Mouse (Mus musculus) gastrocnemius, postnatal 25 days (tissue): Measurements from ENCODE around the gene Krtap4-7. TPM values are rescaled to one million over a fixed set of nuclear protein-coding genes. Genes with fewer than 3 reads are reported as not detected.
"Not testable (repeated sequence)": the region's sequence is repeated elsewhere in the genome, so short reads cannot be mapped to it uniquely, and the experiment has no call there.

Experiments used
- DNase-seq: peaks from one replicate; pipeline ENCODE4 v3.0.0; 2022
- total RNA-seq, 2 experiments: library from RNA; stranded (reverse); gene quantifications; 1 replicate in 1 of 2; 2 replicates in 1 of 2; pipeline ENCODE4 v1.2.3; 2021

The Krtap4-7 gene
- total RNA-seq, 2 experiments from 2014 or later: not detected

- DNase-seq: not testable (repeated sequence)
Measured at GRCm38 (mm10) chr11:99597742-99598141, 46.1 kb downstream of the Krtap4-7 start, which contains the start of gene Krtap9-3. Krtap9-3 (minus strand) TSS chr11:99598105.

Other genes with a start within 250 kb of the Krtap4-7 start
- gene Krt12, start 221.8 kb downstream of the Krtap4-7 start, total RNA-seq: not detected
- not detected for gene Krt20, start 205.9 kb downstream of the Krtap4-7 start, total RNA-seq
- gene Krt23, start 151.0 kb downstream of the Krtap4-7 start, total RNA-seq: not detected
- gene Krt39, start 122.8 kb downstream of the Krtap4-7 start, total RNA-seq: not detected
- not detected for gene Krt40, start 100.9 kb downstream of the Krtap4-7 start, total RNA-seq
- gene Krtap3-3, start 93.2 kb downstream of the Krtap4-7 start, total RNA-seq: not detected
- gene Krtap3-2, start 87.2 kb downstream of the Krtap4-7 start, total RNA-seq: not detected
- not detected for gene Gm11939, start 84.6 kb downstream of the Krtap4-7 start, total RNA-seq
- not detected for gene Krtap3-1, start 77.5 kb downstream of the Krtap4-7 start, total RNA-seq
- not detected for gene Krtap1-5, start 63.1 kb downstream of the Krtap4-7 start, total RNA-seq
- not detected for gene Krtap1-4, start 60.4 kb downstream of the Krtap4-7 start, total RNA-seq
- not detected for gene Krtap1-3, start 52.8 kb downstream of the Krtap4-7 start, total RNA-seq
- not detected for gene Krtap9-3, start 46.0 kb downstream of the Krtap4-7 start, total RNA-seq
- not detected for gene Gm11938, start 40.8 kb downstream of the Krtap4-7 start, total RNA-seq
- gene Gm11937, start 33.9 kb downstream of the Krtap4-7 start, total RNA-seq: not detected
- gene Krtap2-4, start 29.2 kb downstream of the Krtap4-7 start, total RNA-seq: not detected
- not detected for gene Gm11562, start 23.7 kb downstream of the Krtap4-7 start, total RNA-seq
- not detected for gene Krtap4-1, start 15.9 kb downstream of the Krtap4-7 start, total RNA-seq
- gene Krtap4-2, start 9.0 kb downstream of the Krtap4-7 start, total RNA-seq: not detected
- gene Gm11555, start 6.1 kb upstream of the Krtap4-7 start, total RNA-seq: not detected
- gene Gm11563, start 14.9 kb upstream of the Krtap4-7 start, total RNA-seq: not detected
- gene Krtap4-6, start 21.9 kb upstream of the Krtap4-7 start, total RNA-seq: not detected
- not detected for gene Gm14190, start 46.7 kb upstream of the Krtap4-7 start, total RNA-seq
- not detected for gene Gm14180, start 90.2 kb upstream of the Krtap4-7 start, total RNA-seq
- gene Gm11595, start 128.8 kb upstream of the Krtap4-7 start, total RNA-seq: not detected
- gene Krtap4-8, start 136.6 kb upstream of the Krtap4-7 start, total RNA-seq: not detected
- not detected for gene Krtap4-9, start 141.1 kb upstream of the Krtap4-7 start, total RNA-seq
- gene Gm11596, start 149.4 kb upstream of the Krtap4-7 start, total RNA-seq: not detected
- not detected for gene Gm11569, start 154.8 kb upstream of the Krtap4-7 start, total RNA-seq
- not detected for gene Gm11554, start 160.4 kb upstream of the Krtap4-7 start, total RNA-seq
- gene Krtap4-13, start 165.8 kb upstream of the Krtap4-7 start, total RNA-seq: not detected
- not detected for gene Gm11564, start 171.6 kb upstream of the Krtap4-7 start, total RNA-seq
- gene 2300003K06Rik, start 194.0 kb upstream of the Krtap4-7 start, total RNA-seq: not detected
- not detected for gene Krtap4-16, start 207.5 kb upstream of the Krtap4-7 start, total RNA-seq
- not detected for gene Gm11568, start 213.8 kb upstream of the Krtap4-7 start, total RNA-seq
- gene Gm11559, start 220.4 kb upstream of the Krtap4-7 start, total RNA-seq: not detected
- not detected for gene Krtap9-1, start 229.3 kb upstream of the Krtap4-7 start, total RNA-seq
- gene Gm11567, start 235.1 kb upstream of the Krtap4-7 start, total RNA-seq: not detected